Comparison of ENCODE assay signal across 22 mouse cellular contexts in genomic region chr7:65461412-65461811, GRCm38 (mm10).
DNase-seq lines count a peak whose midpoint lies in the region; ATAC-seq and TF ChIP-seq lines count a peak whose summit lies in the region.
"Had no signal": no experiment of that assay in that cellular context is flagged by ENCODE, and none has a peak within 500 bp of the region (broad histone marks: within the 10 kb centered on the region; RNA-seq: fewer than 3 reads in every experiment).

No protein-coding gene starts in this region.

- H3K9ac ChIP-seq in hindbrain, postnatal 0 days (replicated peaks; ENCODE audit: low read length), result no peak overlapping the region
- H3K9ac ChIP-seq: embryonic facial prominence, embryonic 12.5 days; neural tube, embryonic 12.5 days had no signal

- H3K27me3 ChIP-seq in hindbrain, postnatal 0 days (ENCODE audit: insufficient read depth, low read length), result no peaks in the 10 kb centered on the region
- H3K27me3 ChIP-seq in hindbrain, embryonic 10.5 days (ENCODE audit: insufficient read depth, poor library complexity, severe bottlenecking), result 0 out of 2 replicates have a peak, but pooled peaks cover 3% of the 10 kb centered on the region
- H3K27me3 ChIP-seq: embryonic facial prominence, embryonic 12.5 days; neural tube, embryonic 12.5 days had no signal

- peak; percentile 38 to 42 for DNase-seq in cerebellum, postnatal 10 days
- no peak for DNase-seq in cerebellum, adult 11 months
- peak; percentile 45 for DNase-seq in hindbrain, postnatal 0 days (ENCODE audit: low spot score)
- DNase-seq in hindbrain, embryonic 10.5 days (ENCODE audit: low spot score), result no peak
- DNase-seq in lung, postnatal 25 days (ENCODE audit: low spot score), result peak; percentile 29
- no peak for DNase-seq in lung, adult 2 months
- DNase-seq in heart, postnatal 14 days, result peak; percentile 30 to 44
- DNase-seq in adrenal gland, postnatal 10 days, result no peak
- DNase-seq: adrenal gland, postnatal 25 days; gastrocnemius, postnatal 10 days; kidney, adult 18-20 months; layer of hippocampus, postnatal 36 days; liver; right cerebral cortex, postnatal 4 days had no signal

- H3K27ac ChIP-seq in hindbrain, postnatal 0 days, result no peak overlapping the region
- no peak overlapping the region for H3K27ac ChIP-seq in hindbrain, embryonic 10.5 days
- H3K27ac ChIP-seq: embryonic facial prominence, embryonic 12.5 days; macrophage; midbrain, embryonic 10.5 days; neural tube, embryonic 12.5 days; stomach, postnatal 0 days had no signal

- H3K4me3 ChIP-seq in hindbrain, postnatal 0 days (ENCODE audit: low read length), result no peak overlapping the region
- no peak overlapping the region for H3K4me3 ChIP-seq in hindbrain, embryonic 10.5 days
- no peak overlapping the region for H3K4me3 ChIP-seq in lung, adult 2 months (replicated peaks; ENCODE audit: extremely low read depth, low read depth, low read length)
- H3K4me3 ChIP-seq: embryonic facial prominence, embryonic 12.5 days; erythroblast, embryonic 14.5 days; midbrain, embryonic 10.5 days; neural tube, embryonic 12.5 days had no signal

- H3K4me1 ChIP-seq in hindbrain, postnatal 0 days (ENCODE audit: insufficient read depth, low read length), result no peaks in the 10 kb centered on the region; the same call in 1 of the 2 replicates
- 0 out of 2 replicates have a peak, but pooled peaks cover 4% of the 10 kb centered on the region for H3K4me1 ChIP-seq in hindbrain, embryonic 10.5 days (replicated peaks)
- H3K4me1 ChIP-seq in lung, adult 2 months (ENCODE audit: control insufficient read depth, insufficient read depth, low read length), result peaks cover 12% of the 10 kb centered on the region
- H3K4me1 ChIP-seq: embryonic facial prominence, embryonic 12.5 days; neural tube, embryonic 12.5 days had no signal

- TF ChIP-seq CTCF in hindbrain, postnatal 0 days (IDR thresholded peaks at IDR 0.05; ENCODE audit: low read depth), result no peak
- TF ChIP-seq CTCF in lung, adult 2 months (IDR thresholded peaks at IDR 0.05; ENCODE audit: insufficient read depth, low read length), result no peak

- WGBS in hindbrain, postnatal 0 days, result 50% methylated on average over 1 of the region's 1 CpGs
- 83% methylated on average over 1 of the region's 1 CpGs for WGBS in hindbrain, embryonic 10.5 days
- WGBS in lung, adult 2 months, result 67% methylated on average over 1 of the region's 1 CpGs

- no peaks in the 10 kb centered on the region for H3K9me3 ChIP-seq in hindbrain, postnatal 0 days (ENCODE audit: low read length)
- no peaks in the 10 kb centered on the region for H3K9me3 ChIP-seq in hindbrain, embryonic 10.5 days
- H3K9me3 ChIP-seq: embryonic facial prominence, embryonic 12.5 days; G1E; midbrain, embryonic 10.5 days; neural tube, embryonic 12.5 days had no signal

- H3K4me2 ChIP-seq in hindbrain, postnatal 0 days (ENCODE audit: low read depth, low read length), result no peak overlapping the region
- H3K4me2 ChIP-seq: embryonic facial prominence, embryonic 12.5 days; neural tube, embryonic 12.5 days had no signal

- H3K36me3 ChIP-seq in hindbrain, postnatal 0 days (ENCODE audit: insufficient read depth, low read length), result no peaks in the 10 kb centered on the region
- no peaks in the 10 kb centered on the region for H3K36me3 ChIP-seq in hindbrain, embryonic 10.5 days
- H3K36me3 ChIP-seq: embryonic facial prominence, embryonic 12.5 days; G1E; midbrain, embryonic 10.5 days; neural tube, embryonic 12.5 days had no signal

- TF ChIP-seq POLR2A in lung, adult 2 months (IDR thresholded peaks at IDR 0.05; ENCODE audit: borderline replicate concordance, extremely low read depth, low read depth, low read length), result no peak

- 0 out of 2 replicates have a peak, but pooled peaks have one; percentile 45 for ATAC-seq in hindbrain, postnatal 0 days
- ATAC-seq: forebrain, embryonic 14.5 days had no signal

- intact Hi-C loops in heart, postnatal 14 days (cut with DNase I), result no loop called here

Comparison
In these comparisons a context has a peak if more than half of its experiments do, and no peak if none do; other contexts are left out.
1. DNase-seq: peak in cerebellum, postnatal 10 days (2 of 2), hindbrain, postnatal 0 days (single experiment), lung, postnatal 25 days (single experiment) and heart, postnatal 14 days (2 of 2); none in cerebellum, adult 11 months (single experiment), hindbrain, embryonic 10.5 days (single experiment), lung, adult 2 months (single experiment) and adrenal gland, postnatal 10 days (single experiment).